11 mouse cellular contexts compared by ENCODE assay signal in the genomic region with DNA sequence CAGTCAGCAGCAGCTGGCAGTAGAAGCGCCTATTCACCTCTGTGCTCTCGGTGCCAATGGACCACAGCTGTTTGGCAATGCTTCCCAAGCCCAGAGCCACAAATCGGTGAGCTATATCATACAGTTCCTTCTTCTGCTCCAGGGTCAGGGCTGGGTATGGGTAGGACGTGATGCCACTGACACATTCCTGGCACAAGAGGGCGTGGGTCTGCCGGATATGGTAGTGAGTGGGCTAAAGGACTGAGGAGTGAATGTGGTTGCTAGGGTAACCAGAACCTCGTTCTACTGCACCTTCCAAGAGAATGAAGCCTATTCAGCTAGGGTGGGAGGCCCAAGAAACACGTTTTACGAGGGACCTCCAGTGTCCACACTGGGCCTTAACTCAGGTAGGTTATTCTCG. TPM values are rescaled to one million over a fixed set of nuclear protein-coding genes. Genes with fewer than 3 reads are reported as not detected.
A peak's percentile ranks its signal among the peaks of the same experiment; 100 is the strongest.
DNase-seq lines count a peak whose midpoint lies in the region; TF ChIP-seq lines count a peak whose summit lies in the region.
"Had no signal": no experiment of that assay in that cellular context is flagged by ENCODE, and none has a peak within 500 bp of the region (broad histone marks: within the 10 kb centered on the region; RNA-seq: fewer than 3 reads in every experiment).

No protein-coding gene starts in this region.

- H3K36me3 ChIP-seq in kidney, adult 2 months (ENCODE audit: control insufficient read depth, insufficient read depth, low read length) = no peaks in the 10 kb centered on the region
- H3K36me3 ChIP-seq: neural tube, embryonic 13.5 days had no signal

- H3K27me3 ChIP-seq in kidney, adult 2 months (replicated peaks; ENCODE audit: control insufficient read depth, insufficient read depth, low read length) = no peaks in the 10 kb centered on the region
- H3K27me3 ChIP-seq: neural tube, embryonic 13.5 days had no signal

- no peaks in the 10 kb centered on the region for H3K4me1 ChIP-seq in kidney, adult 2 months (ENCODE audit: control insufficient read depth, insufficient read depth, low read length)
- H3K4me1 ChIP-seq: neural tube, embryonic 13.5 days had no signal

- DNase-seq in kidney, postnatal 10 days = peak; percentile 10
- no peak for DNase-seq in kidney, adult 2 months
- DNase-seq in A20 (ENCODE audit: low read depth, low spot score) = peak; percentile 1
- DNase-seq in ES-CJ7 (ENCODE audit: low read depth, low spot score) = peak; percentile 65
- DNase-seq in forelimb bud, embryonic 11.5 days (ENCODE audit: low read depth, low spot score) = peak; percentile 2
- DNase-seq in layer of hippocampus, adult 9-11 months = no peak
- no peak for DNase-seq in heart, adult 9 months (ENCODE audit: low spot score in 2 of 2)
- no peak for DNase-seq in right cerebral cortex, postnatal 10 days (ENCODE audit: low spot score in 2 of 2)
- DNase-seq: layer of hippocampus, postnatal 36 days had no signal

- H3K27ac ChIP-seq in kidney, adult 2 months (ENCODE audit: insufficient read depth, low read depth, low read length) = no peak overlapping the region
- H3K27ac ChIP-seq: neural tube, embryonic 13.5 days had no signal

- TF ChIP-seq CTCF in kidney, adult 2 months (conservative IDR thresholded peaks at IDR 0.05; ENCODE audit: insufficient read depth, insufficient read length, low read depth, low read length) = no peak

- no peak for TF ChIP-seq POLR2A in kidney, adult 2 months (IDR thresholded peaks at IDR 0.05; ENCODE audit: low read depth, low read length)

- no peak overlapping the region for H3K4me3 ChIP-seq in kidney, adult 2 months (ENCODE audit: insufficient read depth, low read depth, low read length)
- H3K4me3 ChIP-seq: neural tube, embryonic 13.5 days had no signal

- WGBS in kidney, adult 2 months = 59% methylated on average over 10 of the region's 10 CpGs

RNA-seq across cellular contexts. Expression of gene Phex, which starts 36.3 kb away (rescaled TPM):
- not detected in 2 replicates for polyA plus RNA-seq in kidney, adult 2 months (2012; rRNA removed)
- polyA plus RNA-seq: spleen, adult 2 months had no signal

Comparison
In these comparisons a context has a peak if more than half of its experiments do, and no peak if none do; other contexts are left out.
1. DNase-seq: peak in kidney, postnatal 10 days (single experiment), A20 (single experiment), ES-CJ7 (single experiment) and forelimb bud, embryonic 11.5 days (single experiment); none in kidney, adult 2 months (single experiment), layer of hippocampus, adult 9-11 months (single experiment), heart, adult 9 months (0 of 2) and right cerebral cortex, postnatal 10 days (0 of 2).